Mouse (Mus musculus): ENCODE results near the gene Dbndd1.

DNA sequence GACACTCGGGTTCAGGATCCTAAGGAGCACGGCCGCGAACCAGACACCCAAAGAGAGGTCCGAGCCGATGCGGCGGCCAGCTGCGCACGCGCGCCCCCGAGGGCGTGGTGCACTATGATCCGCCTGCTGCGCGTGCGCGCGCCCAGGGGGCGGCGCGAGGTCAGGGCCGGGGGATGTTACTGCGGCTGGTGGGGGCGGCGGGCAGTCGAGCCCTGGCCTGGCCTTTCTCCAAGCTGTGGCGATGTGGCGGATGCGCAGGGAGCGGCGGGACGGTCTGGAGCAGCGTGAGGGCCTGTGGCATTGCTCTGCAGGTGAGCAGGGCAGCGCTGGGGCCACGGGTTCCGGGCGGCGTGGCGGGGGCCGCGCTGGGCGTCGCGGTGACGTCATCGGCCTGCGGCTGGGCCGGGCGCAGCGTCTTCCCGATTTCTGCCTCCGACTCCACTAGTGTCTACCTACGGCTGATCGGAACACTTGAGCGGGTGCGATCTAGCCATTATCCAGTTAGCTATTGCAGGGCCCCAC, 37.5 kb downstream of the Dbndd1 start, which contains the start of gene Afg3l1:
- no peak for TF ChIP-seq GATA1 (IDR thresholded peaks at IDR 0.05; ENCODE audit: borderline replicate concordance, low read length)
- TF ChIP-seq FLI1 (IDR thresholded peaks at IDR 0.05; ENCODE audit: low read length), result no peak
